Mouse (Mus musculus): ENCODE measurements at regions not wholly inside any gene's neighbourhood (a gene's known extent, or its start where the extent isn't known, plus 50 kb on each side); places are given as distances from the start of the nearest gene placed in this dataset.
A peak's percentile ranks its signal among the peaks of the same experiment; 100 is the strongest.

GRCm38 (mm10) chr14:105505261-105505660 is 246.9 kb downstream of the Ndfip2 start:
- no peaks in the 10 kb centered on the region for H3K36me3 ChIP-seq (ENCODE audit: control insufficient read depth, insufficient read depth, low read length)
- peaks cover 4% of the 10 kb centered on the region; the same call in 1 of the 2 replicates for H3K27me3 ChIP-seq (ENCODE audit: control insufficient read depth, insufficient read depth, low read length)
- ATAC-seq (ENCODE audit: insufficient read depth, low FRiP score, low TSS enrichment) (no peak), DNase-seq (ENCODE audit: low spot score) (no peak)
- WGBS = 59% methylated on average over 4 of the region's 4 CpGs
- peaks cover 13% of the 10 kb centered on the region; the same call in 1 of the 2 replicates for H3K4me1 ChIP-seq (ENCODE audit: control insufficient read depth, insufficient read depth, low read length)
- no peak overlapping the region for H3K4me2 ChIP-seq (ENCODE audit: low read depth)
- no peaks in the 10 kb centered on the region for H3K9me3 ChIP-seq (ENCODE audit: control insufficient read depth, low read length)
- H3K4me3 ChIP-seq (ENCODE audit: low read depth, low read length) = no peak overlapping the region
- H3K27ac ChIP-seq (ENCODE audit: low read depth, low read length) = no peak overlapping the region
- no peak overlapping the region for H3K9ac ChIP-seq (ENCODE audit: low read length)

- Histone ChIP-seq H3K9me3 (ENCODE audit: control insufficient read depth, low read length) (no peaks in the 10 kb centered on the region), H3K36me3 (ENCODE audit: control insufficient read depth, insufficient read depth, low read length) (no peaks in the 10 kb centered on the region), H3K4me2 (ENCODE audit: low read depth) (no peak overlapping the region), H3K27ac (ENCODE audit: low read depth, low read length) (no peak overlapping the region), H3K27me3 (ENCODE audit: control insufficient read depth, insufficient read depth, low read length) (peaks cover 4% of the 10 kb centered on the region; the same call in 1 of the 2 replicates), H3K4me3 (ENCODE audit: low read depth, low read length) (no peak overlapping the region), H3K9ac (ENCODE audit: low read length) (no peak overlapping the region), H3K4me1 (ENCODE audit: control insufficient read depth, insufficient read depth, low read length) (peaks cover 18% of the 10 kb centered on the region; the same call in 1 of the 2 replicates)
- ATAC-seq (ENCODE audit: insufficient read depth, low FRiP score, low TSS enrichment) (no peak), DNase-seq (ENCODE audit: low spot score) (no peak)
- 90% methylated on average over 3 of the region's 3 CpGs for WGBS
These were observed 246.0 kb downstream of the Ndfip2 start for GRCm38 (mm10) chr14:105504376-105504775.

GRCm38 (mm10) chr14:105503806-105504205 is 245.4 kb downstream of the Ndfip2 start:
- H3K36me3 ChIP-seq (ENCODE audit: control insufficient read depth, insufficient read depth, low read length) = no peaks in the 10 kb centered on the region
- no peak overlapping the region for H3K4me2 ChIP-seq (ENCODE audit: low read depth)
- no peak overlapping the region for H3K4me3 ChIP-seq (ENCODE audit: low read depth, low read length)
- ATAC-seq (ENCODE audit: insufficient read depth, low FRiP score, low TSS enrichment) (no peak), DNase-seq (ENCODE audit: low spot score) (no peak)
- WGBS = 77% methylated on average over 5 of the region's 5 CpGs
- H3K27me3 ChIP-seq (ENCODE audit: control insufficient read depth, insufficient read depth, low read length) = peaks cover 4% of the 10 kb centered on the region; the same call in 1 of the 2 replicates
- H3K9me3 ChIP-seq (ENCODE audit: control insufficient read depth, low read length) = no peaks in the 10 kb centered on the region
- H3K9ac ChIP-seq (ENCODE audit: low read length) = no peak overlapping the region
- peaks cover 19% of the 10 kb centered on the region; the same call in 1 of the 2 replicates for H3K4me1 ChIP-seq (ENCODE audit: control insufficient read depth, insufficient read depth, low read length)
- H3K27ac ChIP-seq (ENCODE audit: low read depth, low read length) = no peak overlapping the region

GRCm38 (mm10) chr14:105502633-105502975 is 244.2 kb downstream of the Ndfip2 start:
- WGBS = 3% methylated on average over 11 of the region's 11 CpGs
- no peaks in the 10 kb centered on the region for H3K36me3 ChIP-seq (ENCODE audit: control insufficient read depth, insufficient read depth, low read length)
- no peak; the same call in 1 of the 2 replicates for ATAC-seq (ENCODE audit: insufficient read depth, low FRiP score, low TSS enrichment)
- peaks cover 4% of the 10 kb centered on the region; the same call in 1 of the 2 replicates for H3K27me3 ChIP-seq (ENCODE audit: control insufficient read depth, insufficient read depth, low read length)
- peaks cover 19% of the 10 kb centered on the region; the same call in 1 of the 2 replicates for H3K4me1 ChIP-seq (ENCODE audit: control insufficient read depth, insufficient read depth, low read length)
- H3K27ac ChIP-seq (ENCODE audit: low read depth, low read length) = no peak overlapping the region
- H3K9ac ChIP-seq (ENCODE audit: low read length) = no peak overlapping the region
- no peak for DNase-seq (ENCODE audit: low spot score)
- H3K9me3 ChIP-seq (ENCODE audit: control insufficient read depth, low read length) = no peaks in the 10 kb centered on the region
- H3K4me3 ChIP-seq (ENCODE audit: low read depth, low read length) = no peak overlapping the region
- peak overlapping the region; percentile 21 for H3K4me2 ChIP-seq (ENCODE audit: low read depth)

- Histone ChIP-seq H3K27ac (ENCODE audit: low read depth, low read length) (no peak overlapping the region), H3K27me3 (ENCODE audit: control insufficient read depth, insufficient read depth, low read length) (peaks cover 4% of the 10 kb centered on the region; the same call in 1 of the 2 replicates), H3K36me3 (ENCODE audit: control insufficient read depth, insufficient read depth, low read length) (no peaks in the 10 kb centered on the region), H3K9me3 (ENCODE audit: control insufficient read depth, low read length) (no peaks in the 10 kb centered on the region), H3K4me1 (ENCODE audit: control insufficient read depth, insufficient read depth, low read length) (peaks cover 19% of the 10 kb centered on the region; the same call in 1 of the 2 replicates), H3K4me3 (ENCODE audit: low read depth, low read length) (no peak overlapping the region), H3K9ac (ENCODE audit: low read length) (no peak overlapping the region), H3K4me2 (ENCODE audit: low read depth) (peak overlapping the region; percentile 21)
- peak; percentile 74 for DNase-seq (ENCODE audit: low spot score)
- 2% methylated on average over 21 of the region's 21 CpGs for WGBS
- ATAC-seq (ENCODE audit: insufficient read depth, low FRiP score, low TSS enrichment) = peak; percentile 24
These were observed 243.6 kb downstream of the Ndfip2 start for GRCm38 (mm10) chr14:105501792-105502632.

- no peaks in the 10 kb centered on the region for H3K36me3 ChIP-seq (ENCODE audit: control insufficient read depth, insufficient read depth, low read length)
- peaks cover 19% of the 10 kb centered on the region; the same call in 1 of the 2 replicates for H3K4me1 ChIP-seq (ENCODE audit: control insufficient read depth, insufficient read depth, low read length)
- no peak overlapping the region for H3K4me3 ChIP-seq (ENCODE audit: low read depth, low read length)
- peak overlapping the region; percentile 21; the same call in 1 of the 2 replicates for H3K4me2 ChIP-seq (ENCODE audit: low read depth)
- peaks cover 4% of the 10 kb centered on the region; the same call in 1 of the 2 replicates for H3K27me3 ChIP-seq (ENCODE audit: control insufficient read depth, insufficient read depth, low read length)
- no peaks in the 10 kb centered on the region for H3K9me3 ChIP-seq (ENCODE audit: control insufficient read depth, low read length)
- DNase-seq (ENCODE audit: low spot score) (peak; percentile 72), ATAC-seq (ENCODE audit: insufficient read depth, low FRiP score, low TSS enrichment) (peak; percentile 59)
- no peak overlapping the region for H3K27ac ChIP-seq (ENCODE audit: low read depth, low read length)
- H3K9ac ChIP-seq (ENCODE audit: low read length) = no peak overlapping the region; the same call in 1 of the 2 replicates
- 1% methylated on average over 21 of the region's 21 CpGs for WGBS
These were observed 242.8 kb downstream of the Ndfip2 start for GRCm38 (mm10) chr14:105500966-105501741.

GRCm38 (mm10) chr14:105499319-105499895 is 241.0 kb downstream of the Ndfip2 start:
- peak overlapping the region; percentile 46; the same call in 1 of the 2 replicates for H3K9ac ChIP-seq (ENCODE audit: low read length)
- peaks cover 4% of the 10 kb centered on the region; the same call in 1 of the 2 replicates for H3K27me3 ChIP-seq (ENCODE audit: control insufficient read depth, insufficient read depth, low read length)
- no peak for ATAC-seq (ENCODE audit: insufficient read depth, low FRiP score, low TSS enrichment)
- peak overlapping the region; percentile 15 for H3K4me2 ChIP-seq (ENCODE audit: low read depth)
- H3K4me1 ChIP-seq (ENCODE audit: control insufficient read depth, insufficient read depth, low read length) = peaks cover 19% of the 10 kb centered on the region; the same call in 1 of the 2 replicates
- H3K36me3 ChIP-seq (ENCODE audit: control insufficient read depth, insufficient read depth, low read length) = no peaks in the 10 kb centered on the region
- no peaks in the 10 kb centered on the region for H3K9me3 ChIP-seq (ENCODE audit: control insufficient read depth, low read length)
- H3K27ac ChIP-seq (ENCODE audit: low read depth, low read length) = peak overlapping the region; percentile 60; the same call in 1 of the 2 replicates
- H3K4me3 ChIP-seq (ENCODE audit: low read depth, low read length) = no peak overlapping the region
- peak; percentile 66 for DNase-seq (ENCODE audit: low spot score)
- 17% methylated on average over 15 of the region's 15 CpGs for WGBS

GRCm38 (mm10) chr14:105498155-105498906 is 240.0 kb downstream of the Ndfip2 start:
- H3K4me1 ChIP-seq (ENCODE audit: control insufficient read depth, insufficient read depth, low read length) = peaks cover 19% of the 10 kb centered on the region; the same call in 1 of the 2 replicates
- DNase-seq (ENCODE audit: low spot score) (no peak), ATAC-seq (ENCODE audit: insufficient read depth, low FRiP score, low TSS enrichment) (no peak)
- no peak overlapping the region for H3K9ac ChIP-seq (ENCODE audit: low read length)
- H3K27ac ChIP-seq (ENCODE audit: low read depth, low read length) = no peak overlapping the region
- WGBS = 65% methylated on average over 10 of the region's 10 CpGs
- H3K36me3 ChIP-seq (ENCODE audit: control insufficient read depth, insufficient read depth, low read length) = no peaks in the 10 kb centered on the region
- no peak overlapping the region for H3K4me3 ChIP-seq (ENCODE audit: low read depth, low read length)
- H3K9me3 ChIP-seq (ENCODE audit: control insufficient read depth, low read length) = no peaks in the 10 kb centered on the region
- peaks cover 4% of the 10 kb centered on the region; the same call in 1 of the 2 replicates for H3K27me3 ChIP-seq (ENCODE audit: control insufficient read depth, insufficient read depth, low read length)
- H3K4me2 ChIP-seq (ENCODE audit: low read depth) = no peak overlapping the region
